Mouse (Mus musculus): ENCODE data around the gene Tpd52l2. TPM values are rescaled to one million over a fixed set of nuclear protein-coding genes. Genes with fewer than 3 reads are reported as not detected.
"Not testable (repeated sequence)": the region's sequence is repeated elsewhere in the genome, so short reads cannot be mapped to it uniquely, and the experiment has no call there.

The Tpd52l2 gene
- polyA plus RNA-seq, 1 experiment from 2014 or later, result 112 TPM

GRCm38 (mm10) chr2:181493156-181493927 lies 3.6 kb upstream of the Tpd52l2 start, which contains the start of gene Abhd16b:
Abhd16b (plus strand) TSS chr2:181493206.
- Histone ChIP-seq H3K9ac (replicated peaks; ENCODE audit: low read length) (no peak within 1 kb of the TSS), H3K4me1 (ENCODE audit: control insufficient read depth, insufficient read depth, low read length) (peaks cover 6% of the 10 kb centered on the region; the same call in 1 of the 2 replicates), H3K9me3 (ENCODE audit: control insufficient read depth, low read length) (no peaks in the 10 kb centered on the region), H3K4me3 (replicated peaks; ENCODE audit: low read depth, low read length) (no peak within 1 kb of the TSS), H3K36me3 (ENCODE audit: control insufficient read depth, insufficient read depth, low read length) (no peaks in the 10 kb centered on the region), H3K27me3 (ENCODE audit: control insufficient read depth, insufficient read depth, low read length) (no peaks in the 10 kb centered on the region), H3K4me2 (ENCODE audit: low read length) (no peak within 1 kb of the TSS), H3K27ac (replicated peaks; ENCODE audit: low read depth, low read length) (no peak within 1 kb of the TSS)
- WGBS, result 85% methylated on average over 31 of the region's 31 CpGs
- no peak for DNase-seq
- no peak for ATAC-seq (ENCODE audit: low FRiP score, low TSS enrichment)

GRCm38 (mm10) chr2:181494266-181494945 lies 2.5 kb upstream of the Tpd52l2 start:
- no peaks in the 10 kb centered on the region for H3K36me3 ChIP-seq (ENCODE audit: control insufficient read depth, insufficient read depth, low read length)
- no peaks in the 10 kb centered on the region for H3K9me3 ChIP-seq (ENCODE audit: control insufficient read depth, low read length)
- H3K4me2 ChIP-seq (ENCODE audit: low read length), result no peak overlapping the region
- H3K27me3 ChIP-seq (ENCODE audit: control insufficient read depth, insufficient read depth, low read length), result no peaks in the 10 kb centered on the region
- DNase-seq, result peak; percentile 23
- H3K9ac ChIP-seq (replicated peaks; ENCODE audit: low read length), result no peak overlapping the region
- H3K4me1 ChIP-seq (ENCODE audit: control insufficient read depth, insufficient read depth, low read length), result peaks cover 8% of the 10 kb centered on the region; the same call in 1 of the 2 replicates
- no peak overlapping the region for H3K4me3 ChIP-seq (replicated peaks; ENCODE audit: low read depth, low read length)
- ATAC-seq (ENCODE audit: low FRiP score, low TSS enrichment), result no peak
- WGBS, result 74% methylated on average over 26 of the region's 26 CpGs
- H3K27ac ChIP-seq (replicated peaks; ENCODE audit: low read depth, low read length), result no peak overlapping the region

GRCm38 (mm10) chr2:181495845-181496244 lies 1.1 kb upstream of the Tpd52l2 start:
- H3K27ac ChIP-seq (replicated peaks; ENCODE audit: low read depth, low read length); H3K4me1 ChIP-seq (ENCODE audit: control insufficient read depth, insufficient read depth, low read length); H3K4me3 ChIP-seq (replicated peaks; ENCODE audit: low read depth, low read length); H3K27me3 ChIP-seq (ENCODE audit: control insufficient read depth, insufficient read depth, low read length); ATAC-seq (ENCODE audit: low FRiP score, low TSS enrichment); H3K9ac ChIP-seq (replicated peaks; ENCODE audit: low read length); DNase-seq; H3K4me2 ChIP-seq (ENCODE audit: low read length); H3K9me3 ChIP-seq (ENCODE audit: control insufficient read depth, low read length): not testable (repeated sequence)
- WGBS, result 64% methylated on average over 8 of the region's 8 CpGs
- peaks cover 12% of the 10 kb centered on the region for H3K36me3 ChIP-seq (ENCODE audit: control insufficient read depth, insufficient read depth, low read length)

- no peaks in the 10 kb centered on the region for H3K27me3 ChIP-seq (ENCODE audit: control insufficient read depth, insufficient read depth, low read length)
- peak; percentile 79 for DNase-seq
Measured at GRCm38 (mm10) chr2:181496281-181496680, 661 bp upstream of the Tpd52l2 start.

GRCm38 (mm10) chr2:181497548-181497875 lies 570 bp downstream of the Tpd52l2 start:
- Histone ChIP-seq H3K4me3 (replicated peaks; ENCODE audit: low read depth, low read length) (peak overlapping the region; percentile 78), H3K36me3 (ENCODE audit: control insufficient read depth, insufficient read depth, low read length) (peaks cover 29% of the 10 kb centered on the region), H3K9ac (replicated peaks; ENCODE audit: low read length) (peak overlapping the region; percentile 89), H3K4me2 (ENCODE audit: low read length) (peak overlapping the region; percentile 97), H3K27ac (replicated peaks; ENCODE audit: low read depth, low read length) (peak overlapping the region; percentile 82), H3K9me3 (ENCODE audit: control insufficient read depth, low read length) (no peaks in the 10 kb centered on the region), H3K27me3 (ENCODE audit: control insufficient read depth, insufficient read depth, low read length) (no peaks in the 10 kb centered on the region), H3K4me1 (ENCODE audit: control insufficient read depth, insufficient read depth, low read length) (peaks cover 8% of the 10 kb centered on the region; the same call in 1 of the 2 replicates)
- ATAC-seq (ENCODE audit: low FRiP score, low TSS enrichment) (peak; percentile 26; the same call in 1 of the 2 replicates), DNase-seq (peak; percentile 29)
- WGBS, result under 1% methylated on average over 12 of the region's 12 CpGs

More at GRCm38 (mm10) chr2:181496281-181496680, 661 bp upstream of the Tpd52l2 start:
- H3K4me1 ChIP-seq (ENCODE audit: control insufficient read depth, insufficient read depth, low read length), result peaks cover 8% of the 10 kb centered on the region; the same call in 1 of the 2 replicates
- H3K4me2 ChIP-seq (ENCODE audit: low read length), result peak overlapping the region; percentile 97
- WGBS, result 13% methylated on average over 8 of the region's 8 CpGs
- H3K4me3 ChIP-seq (replicated peaks; ENCODE audit: low read depth, low read length), result peak overlapping the region; percentile 78
- peak overlapping the region; percentile 89 for H3K9ac ChIP-seq (replicated peaks; ENCODE audit: low read length)
- H3K27ac ChIP-seq (replicated peaks; ENCODE audit: low read depth, low read length), result peak overlapping the region; percentile 67; the same call in 1 of the 2 replicates
- peaks cover 17% of the 10 kb centered on the region for H3K36me3 ChIP-seq (ENCODE audit: control insufficient read depth, insufficient read depth, low read length)
- no peaks in the 10 kb centered on the region for H3K9me3 ChIP-seq (ENCODE audit: control insufficient read depth, low read length)
- peak; percentile 35; the same call in 1 of the 2 replicates for ATAC-seq (ENCODE audit: low FRiP score, low TSS enrichment)

- 81% methylated on average over 4 of the region's 4 CpGs for WGBS
- DNase-seq (no peak), ATAC-seq (ENCODE audit: low FRiP score, low TSS enrichment) (no peak)
- Histone ChIP-seq H3K4me3 (replicated peaks; ENCODE audit: low read depth, low read length) (no peak overlapping the region), H3K27me3 (ENCODE audit: control insufficient read depth, insufficient read depth, low read length) (no peaks in the 10 kb centered on the region), H3K4me1 (ENCODE audit: control insufficient read depth, insufficient read depth, low read length) (peaks cover 8% of the 10 kb centered on the region; the same call in 1 of the 2 replicates), H3K4me2 (ENCODE audit: low read length) (no peak overlapping the region), H3K9ac (replicated peaks; ENCODE audit: low read length) (no peak overlapping the region), H3K36me3 (ENCODE audit: control insufficient read depth, insufficient read depth, low read length) (peaks cover 38% of the 10 kb centered on the region), H3K9me3 (ENCODE audit: control insufficient read depth, low read length) (no peaks in the 10 kb centered on the region), H3K27ac (replicated peaks; ENCODE audit: low read depth, low read length) (no peak overlapping the region)
Measured at GRCm38 (mm10) chr2:181498644-181499043, 1.7 kb downstream of the Tpd52l2 start.

- Histone ChIP-seq H3K4me2 (ENCODE audit: low read length) (no peak overlapping the region), H3K4me3 (replicated peaks; ENCODE audit: low read depth, low read length) (no peak overlapping the region), H3K27ac (replicated peaks; ENCODE audit: low read depth, low read length) (no peak overlapping the region), H3K36me3 (ENCODE audit: control insufficient read depth, insufficient read depth, low read length) (peaks cover 91% of the 10 kb centered on the region), H3K9me3 (ENCODE audit: control insufficient read depth, low read length) (no peaks in the 10 kb centered on the region), H3K4me1 (ENCODE audit: control insufficient read depth, insufficient read depth, low read length) (no peaks in the 10 kb centered on the region), H3K27me3 (ENCODE audit: control insufficient read depth, insufficient read depth, low read length) (no peaks in the 10 kb centered on the region), H3K9ac (replicated peaks; ENCODE audit: low read length) (no peak overlapping the region)
- ATAC-seq (ENCODE audit: low FRiP score, low TSS enrichment), result no peak
- DNase-seq, result no peak
- 92% methylated on average over 2 of the region's 2 CpGs for WGBS
Measured at GRCm38 (mm10) chr2:181509191-181509590, 12.2 kb downstream of the Tpd52l2 start.

GRCm38 (mm10) chr2:181511231-181511630 lies 14.3 kb downstream of the Tpd52l2 start:
- Histone ChIP-seq H3K27me3 (ENCODE audit: control insufficient read depth, insufficient read depth, low read length) (no peaks in the 10 kb centered on the region), H3K9ac (replicated peaks; ENCODE audit: low read length) (no peak overlapping the region), H3K36me3 (ENCODE audit: control insufficient read depth, insufficient read depth, low read length) (peaks cover 89% of the 10 kb centered on the region), H3K27ac (replicated peaks; ENCODE audit: low read depth, low read length) (no peak overlapping the region), H3K4me3 (replicated peaks; ENCODE audit: low read depth, low read length) (no peak overlapping the region), H3K9me3 (ENCODE audit: control insufficient read depth, low read length) (no peaks in the 10 kb centered on the region), H3K4me1 (ENCODE audit: control insufficient read depth, insufficient read depth, low read length) (no peaks in the 10 kb centered on the region), H3K4me2 (ENCODE audit: low read length) (no peak overlapping the region)
- ATAC-seq (ENCODE audit: low FRiP score, low TSS enrichment) (no peak), DNase-seq (no peak)
- WGBS, result 98% methylated on average over 8 of the region's 8 CpGs

All from midbrain, embryonic 14.5 days (tissue).